Mouse (Mus musculus) liver, embryonic 11.5 days (tissue): ENCODE data around the gene Trmt13. TPM values are rescaled to one million over a fixed set of nuclear protein-coding genes. Genes with fewer than 3 reads are reported as not detected.

Experiments used
- ATAC-seq: fragments of 200-750 bp; cut with Nextera tagmentation; replicated peaks from 2 replicates; pipeline ENCODE4 v1.8.0; 2017; ENCODE audit warnings: moderate number of reproducible peaks, mild to moderate bottlenecking, moderate TSS enrichment, moderate library complexity; ENCODE audit not compliant: low FRiP score
- DNase-seq: peaks from one replicate; pipeline ENCODE4 v3.0.0-alpha.2; 2017; ENCODE audit warnings: low spot score
- H3K27ac ChIP-seq: fragments of 300-500 bp; sonication (generic); 2 replicates; pipeline ENCODE4 v1.5.1; 2014; ENCODE audit warnings: mild to moderate bottlenecking, low read depth, low read length, control low read depth
- H3K27me3 ChIP-seq: fragments of 300-500 bp; sonication (generic); replicated peaks from 2 replicates; pipeline ENCODE4 v1.6.1; 2014; ENCODE audit warnings: low read length, mixed read lengths; ENCODE audit not compliant: control insufficient read depth, insufficient read depth
- H3K36me3 ChIP-seq: fragments of 300-500 bp; sonication (generic); 2 replicates; pipeline ENCODE4 v1.6.1; 2014; ENCODE audit warnings: mild to moderate bottlenecking, low read length, moderate library complexity, mixed read lengths; ENCODE audit not compliant: control insufficient read depth, insufficient read depth
- H3K4me1 ChIP-seq: fragments of 300-500 bp; sonication (generic); replicated peaks from 2 replicates; pipeline ENCODE4 v1.6.1; 2014; ENCODE audit warnings: low read length, mixed read lengths; ENCODE audit not compliant: control insufficient read depth, insufficient read depth
- H3K4me2 ChIP-seq: fragments of 300-500 bp; sonication (generic); 2 replicates; pipeline ENCODE4 v1.6.1; 2014; ENCODE audit warnings: mild to moderate bottlenecking, control low read depth, moderate library complexity
- H3K4me3 ChIP-seq: fragments of 300-500 bp; sonication (generic); 2 replicates; pipeline ENCODE4 v1.5.1; 2014; ENCODE audit warnings: low read depth, low read length, control low read depth
- H3K9ac ChIP-seq: fragments of 300-500 bp; sonication (generic); 2 replicates; pipeline ENCODE4 v1.6.1; 2014; ENCODE audit warnings: low read depth, low read length, control low read depth
- H3K9me3 ChIP-seq: fragments of 300-500 bp; sonication (generic); 2 replicates; pipeline ENCODE4 v1.6.1; 2016; ENCODE audit warnings: low read length, inconsistent platforms, mixed read lengths; ENCODE audit not compliant: control insufficient read depth
- WGBS: fragments of 180-500 bp; shearing (Covaris S2); extraction: QIAGEN DNeasy Blood & Tissue Kit; methylation state at CpG from one replicate; pipeline ENCODE4 v1.1.7; 2014; 5-methylcytosine and 5-hydroxymethylcytosine counted together
- polyA plus RNA-seq: library from polyadenylated mRNA; unstranded; fragments of >200 nt; fragmentation: Nextera tagmentation; extraction: Ambion mirVana; gene quantifications from 2 replicates; pipeline ENCODE4 v1.2.1, GENCODE M21; 2014

The Trmt13 gene
- polyA plus RNA-seq, 1 experiment from 2014 or later: 26.3 TPM

DNA sequence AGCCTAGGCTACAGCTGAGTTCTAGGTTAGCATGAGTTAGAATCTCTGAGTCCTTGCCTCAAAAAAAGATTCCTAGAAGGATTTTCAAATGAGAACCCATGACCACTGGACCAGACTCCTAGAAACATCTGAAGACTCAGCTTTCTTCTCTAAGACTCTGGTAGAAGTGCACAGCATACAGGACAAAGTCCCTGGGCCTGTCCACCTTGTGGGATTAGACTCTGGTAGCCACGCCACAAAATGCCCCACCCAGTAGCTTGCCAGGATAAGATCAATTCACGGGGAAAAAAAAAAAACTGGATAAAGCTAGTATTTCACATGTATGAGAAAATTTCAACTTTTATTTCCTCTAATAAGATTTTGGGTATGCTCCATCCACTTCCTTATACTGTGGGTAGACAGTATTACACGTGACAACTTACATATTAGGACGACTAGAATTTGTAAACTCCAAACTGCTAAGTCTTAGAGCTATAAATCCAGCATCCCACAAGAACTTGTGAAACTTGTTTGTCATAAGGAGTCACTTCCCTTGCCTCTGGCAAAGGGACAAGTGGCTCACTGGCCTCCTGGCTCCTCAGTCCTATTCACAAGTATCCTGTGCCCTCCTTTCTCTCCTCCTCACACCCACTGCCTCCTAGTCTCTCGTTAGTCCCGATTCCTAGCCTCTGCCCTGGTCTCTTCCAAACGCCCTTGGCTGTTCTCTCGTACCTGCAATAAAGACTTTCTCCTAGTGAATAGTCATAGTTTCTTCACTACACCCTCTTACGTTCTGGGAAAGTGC is 23.5 kb upstream of the Trmt13 start:
- ATAC-seq: no peak

DNA sequence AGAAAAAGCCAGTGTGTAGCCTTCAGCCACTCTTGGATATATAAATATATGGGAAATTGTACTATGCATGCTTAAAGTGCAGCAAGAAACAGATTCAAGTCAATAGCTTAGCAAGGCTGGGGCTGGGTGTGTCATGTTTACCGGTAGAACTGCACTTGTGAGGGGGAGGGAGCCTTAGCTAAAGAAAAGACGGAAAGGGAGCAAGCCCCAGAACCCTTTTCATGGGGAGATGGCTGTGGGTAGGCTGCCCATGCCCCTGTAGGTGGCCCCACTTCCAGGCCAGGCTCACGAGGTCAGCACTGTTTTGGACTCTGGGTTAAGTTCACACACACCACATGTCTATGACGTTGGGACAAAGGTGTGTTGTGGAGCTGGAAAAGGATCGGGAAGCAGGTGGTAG is 21.4 kb upstream of the Trmt13 start:
- Histone ChIP-seq H3K4me2 (no peak overlapping the region), H3K9me3 (no peaks in the 10 kb centered on the region), H3K27me3 (no peaks in the 10 kb centered on the region), H3K4me3 (no peak overlapping the region), H3K4me1 (no peaks in the 10 kb centered on the region), H3K36me3 (peaks cover 43% of the 10 kb centered on the region), H3K9ac (no peak overlapping the region), H3K27ac (no peak overlapping the region)
- 82% methylated on average over 5 of the region's 5 CpGs for WGBS
- DNase-seq (no peak), ATAC-seq (no peak)

More for the DNA sequence above, 23.5 kb upstream of the Trmt13 start:
- Histone ChIP-seq H3K4me3 (no peak overlapping the region), H3K4me1 (no peaks in the 10 kb centered on the region), H3K4me2 (no peak overlapping the region), H3K9me3 (no peaks in the 10 kb centered on the region), H3K36me3 (peaks cover 58% of the 10 kb centered on the region), H3K9ac (no peak overlapping the region), H3K27me3 (no peaks in the 10 kb centered on the region), H3K27ac (no peak overlapping the region)
- no peak for DNase-seq
- WGBS: 83% methylated on average over 9 of the region's 9 CpGs

DNA sequence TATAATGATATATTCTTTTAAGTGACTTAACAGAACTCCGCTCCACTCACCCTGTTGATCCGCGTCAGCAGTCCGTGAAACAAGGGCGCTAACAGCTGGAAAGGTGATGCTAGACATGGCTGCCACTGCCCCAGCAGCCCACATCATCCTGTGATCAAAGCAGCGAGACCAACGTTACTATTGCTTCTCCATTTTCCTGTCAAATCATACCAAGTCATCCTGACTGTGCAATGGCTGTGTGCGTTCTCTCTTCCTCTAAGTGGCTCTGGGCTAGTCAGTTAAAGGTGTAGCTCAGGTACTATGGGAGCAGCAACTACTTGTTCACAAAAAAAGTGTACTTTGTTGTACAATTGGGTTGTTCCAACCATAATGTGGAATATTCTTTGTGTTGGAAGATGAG is 20.5 kb upstream of the Trmt13 start:
- no peak overlapping the region for H3K4me2 ChIP-seq
- H3K9ac ChIP-seq: no peak overlapping the region
- no peaks in the 10 kb centered on the region for H3K27me3 ChIP-seq
- no peak overlapping the region for H3K4me3 ChIP-seq
- H3K36me3 ChIP-seq: peaks cover 36% of the 10 kb centered on the region
- ATAC-seq: no peak
- 88% methylated on average over 8 of the region's 8 CpGs for WGBS
- DNase-seq: no peak
- no peaks in the 10 kb centered on the region for H3K4me1 ChIP-seq
- no peak overlapping the region for H3K27ac ChIP-seq
- no peaks in the 10 kb centered on the region for H3K9me3 ChIP-seq

DNA sequence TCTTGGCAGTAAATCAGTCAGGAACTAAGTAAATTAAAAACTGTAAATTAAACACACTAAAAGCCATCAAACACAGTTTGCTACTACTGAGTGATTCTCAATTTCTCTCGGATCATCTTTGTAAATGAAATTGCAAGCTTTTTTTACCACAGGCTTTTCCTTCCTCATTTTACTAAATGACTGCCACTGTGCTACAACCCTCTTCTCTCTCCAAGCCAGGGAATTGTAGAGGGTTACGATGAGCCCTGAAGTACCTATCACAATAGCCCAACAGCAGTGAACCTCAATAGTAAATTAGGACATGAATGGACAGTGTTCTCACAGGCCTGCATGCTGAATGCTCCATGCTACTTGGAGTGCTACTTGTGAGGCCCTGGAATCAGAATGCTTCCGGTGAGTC is 19.7 kb upstream of the Trmt13 start:
- Histone ChIP-seq H3K36me3 (peaks cover 29% of the 10 kb centered on the region; the same call in 1 of the 2 replicates), H3K4me1 (no peaks in the 10 kb centered on the region), H3K4me2 (no peak overlapping the region; the same call in 1 of the 2 replicates), H3K9ac (no peak overlapping the region), H3K27me3 (no peaks in the 10 kb centered on the region), H3K4me3 (no peak overlapping the region), H3K9me3 (no peaks in the 10 kb centered on the region), H3K27ac (no peak overlapping the region)
- WGBS: 83% methylated on average over 3 of the region's 3 CpGs
- DNase-seq (no peak), ATAC-seq (no peak)

DNA sequence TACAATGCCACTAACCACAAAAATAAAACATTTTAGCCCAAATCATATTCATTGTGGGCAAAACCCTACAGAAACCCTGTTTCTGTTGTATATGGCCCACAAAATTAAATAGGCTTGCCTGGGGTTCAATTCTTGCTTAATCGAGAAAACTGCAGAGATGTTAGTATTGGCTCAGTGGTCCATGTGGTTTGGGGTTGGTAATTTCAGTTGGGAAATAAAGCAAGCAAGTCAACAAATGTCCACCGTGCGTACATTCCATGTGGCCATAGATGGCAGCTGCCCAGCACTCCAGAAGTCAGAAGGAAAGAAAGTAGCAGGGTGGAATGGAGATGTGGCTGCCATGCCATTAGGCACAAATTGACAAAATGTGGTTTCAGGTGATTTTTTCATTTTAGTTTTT is 18.6 kb upstream of the Trmt13 start:
- Histone ChIP-seq H3K36me3 (peaks cover 22% of the 10 kb centered on the region; the same call in 1 of the 2 replicates), H3K4me1 (no peaks in the 10 kb centered on the region), H3K27ac (no peak overlapping the region), H3K4me2 (no peak overlapping the region), H3K9me3 (no peaks in the 10 kb centered on the region), H3K27me3 (no peaks in the 10 kb centered on the region), H3K9ac (no peak overlapping the region), H3K4me3 (no peak overlapping the region)
- ATAC-seq (no peak), DNase-seq (no peak)
- 86% methylated on average over 3 of the region's 3 CpGs for WGBS

DNA sequence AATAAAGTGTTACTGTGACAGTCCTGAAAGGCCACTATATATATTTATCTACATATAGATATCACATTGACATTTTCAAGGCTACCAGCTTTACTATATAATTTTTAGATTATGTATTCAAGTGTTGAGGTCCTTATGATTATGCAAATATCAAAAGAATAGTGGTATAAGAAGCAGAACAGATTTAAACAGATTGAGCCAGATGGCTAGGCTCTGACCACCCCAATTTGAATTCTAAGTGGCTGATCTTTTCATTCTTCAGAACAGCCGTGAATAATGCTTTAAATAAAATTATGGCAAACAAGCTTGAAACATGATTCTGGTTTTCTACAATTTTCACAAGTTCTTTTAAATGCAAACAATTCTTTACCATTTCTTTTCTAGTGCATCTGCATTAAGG is 17.1 kb upstream of the Trmt13 start:
- H3K27ac ChIP-seq: no peak overlapping the region
- H3K9ac ChIP-seq: no peak overlapping the region
- peaks cover 15% of the 10 kb centered on the region; the same call in 1 of the 2 replicates for H3K36me3 ChIP-seq
- WGBS: 87% methylated on average over 1 of the region's 1 CpGs
- no peak for DNase-seq
- no peak for ATAC-seq
- H3K4me2 ChIP-seq: no peak overlapping the region
- H3K4me1 ChIP-seq: no peaks in the 10 kb centered on the region
- H3K27me3 ChIP-seq: no peaks in the 10 kb centered on the region
- H3K9me3 ChIP-seq: no peaks in the 10 kb centered on the region
- H3K4me3 ChIP-seq: no peak overlapping the region

DNA sequence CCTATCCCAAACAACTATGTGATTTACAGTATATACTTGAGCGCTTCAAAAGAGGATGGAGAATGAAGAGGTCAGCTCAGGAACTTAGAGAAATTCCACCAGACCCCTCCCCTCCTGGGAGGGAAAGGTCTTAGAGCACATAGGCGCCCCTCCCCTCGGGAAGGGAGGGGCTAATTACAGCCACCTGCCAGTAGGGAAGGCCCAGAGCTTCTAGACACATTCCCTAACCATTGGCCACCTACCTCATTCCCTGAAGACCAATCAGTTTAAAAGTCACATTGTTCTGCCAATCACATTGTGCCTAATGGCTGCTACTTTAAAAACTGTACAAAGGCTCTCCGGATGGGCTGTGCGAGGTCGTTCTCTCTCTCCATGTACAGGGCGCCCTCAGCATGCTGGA is 8.3 kb upstream of the Trmt13 start:
- Histone ChIP-seq H3K27me3 (no peaks in the 10 kb centered on the region), H3K9ac (no peak overlapping the region), H3K4me2 (no peak overlapping the region), H3K4me3 (no peak overlapping the region), H3K4me1 (no peaks in the 10 kb centered on the region), H3K36me3 (peaks cover 21% of the 10 kb centered on the region), H3K27ac (no peak overlapping the region), H3K9me3 (no peaks in the 10 kb centered on the region)
- WGBS: 92% methylated on average over 7 of the region's 7 CpGs
- no peak for DNase-seq
- no peak for ATAC-seq

DNA sequence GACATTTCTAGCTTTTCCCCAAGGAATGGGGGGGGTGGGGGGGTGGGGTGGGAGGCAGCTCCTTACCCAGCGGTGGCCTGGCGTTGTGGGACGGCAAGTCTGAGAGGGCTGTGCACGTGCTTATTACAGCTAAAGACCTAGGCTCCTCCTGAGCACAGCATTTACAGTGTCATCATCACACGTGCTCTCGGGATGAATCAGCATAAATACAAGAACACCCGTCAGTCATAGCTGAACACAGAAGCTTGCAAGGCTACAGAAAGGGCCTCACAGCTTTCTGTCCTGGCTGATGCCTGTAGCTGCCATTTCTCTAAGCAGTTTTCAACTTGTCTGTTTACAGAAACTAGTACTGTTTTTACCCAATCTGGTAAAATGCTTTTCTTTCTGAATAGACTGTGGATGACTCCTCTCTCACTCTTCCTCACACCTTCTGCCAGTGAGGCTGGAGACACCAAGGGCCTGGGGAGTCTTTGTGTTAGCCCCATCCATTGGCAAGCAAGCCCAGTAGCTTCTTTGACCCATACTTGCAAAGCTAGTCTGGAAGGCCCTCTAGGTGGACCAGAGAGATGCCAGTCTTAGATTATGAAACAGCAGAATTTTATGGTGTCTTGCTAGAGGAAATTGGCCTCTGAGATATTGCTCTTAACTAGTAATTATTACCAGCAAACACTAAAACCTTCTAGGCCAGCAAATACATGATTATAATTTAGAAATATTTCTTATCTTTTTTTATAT is 6.4 kb upstream of the Trmt13 start:
- Histone ChIP-seq H3K27ac (no peak overlapping the region), H3K9ac (no peak overlapping the region), H3K4me1 (no peaks in the 10 kb centered on the region), H3K36me3 (peaks cover 21% of the 10 kb centered on the region), H3K27me3 (no peaks in the 10 kb centered on the region), H3K4me2 (no peak overlapping the region), H3K9me3 (no peaks in the 10 kb centered on the region), H3K4me3 (no peak overlapping the region)
- DNase-seq (no peak), ATAC-seq (peak; percentile 77)
- 74% methylated on average over 7 of the region's 7 CpGs for WGBS

DNA sequence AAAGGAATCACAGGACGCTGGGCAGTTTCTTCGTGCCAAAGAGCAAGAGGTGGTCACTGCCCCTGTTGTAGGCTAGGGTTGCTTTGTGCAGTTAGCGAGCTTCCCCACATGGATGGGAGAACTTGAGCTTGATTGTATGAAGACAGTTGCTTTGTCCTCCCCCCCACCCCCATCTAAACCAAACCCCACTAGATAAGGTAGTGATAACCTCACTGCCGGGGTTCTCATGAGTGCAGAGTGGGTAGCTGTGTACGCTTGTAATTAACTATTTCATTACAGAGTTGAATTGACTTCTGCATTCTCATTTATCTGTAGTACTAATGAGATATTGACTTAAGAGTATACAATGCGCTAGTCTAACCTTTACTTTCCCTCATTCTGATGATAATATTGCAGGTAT is 4.5 kb upstream of the Trmt13 start:
- no peak overlapping the region for H3K4me3 ChIP-seq
- H3K9ac ChIP-seq: no peak overlapping the region
- ATAC-seq (no peak), DNase-seq (no peak)
- no peaks in the 10 kb centered on the region for H3K27me3 ChIP-seq
- H3K36me3 ChIP-seq: peaks cover 26% of the 10 kb centered on the region
- no peak overlapping the region for H3K27ac ChIP-seq
- no peaks in the 10 kb centered on the region for H3K4me1 ChIP-seq
- H3K9me3 ChIP-seq: no peaks in the 10 kb centered on the region
- no peak overlapping the region for H3K4me2 ChIP-seq
- 62% methylated on average over 6 of the region's 6 CpGs for WGBS
